Mouse (Mus musculus) bone marrow, adult 2 months (tissue): ENCODE measurements around the gene Prox1. TPM values are rescaled to one million over a fixed set of nuclear protein-coding genes. Genes with fewer than 3 reads are reported as not detected.

Experiments used
- H3K27ac ChIP-seq: fragments of 200-500 bp; 2 replicates; pipeline ENCODE4 v1.5.1; 2012; ENCODE audit warnings: low read depth, mild to moderate bottlenecking, control low read depth, inconsistent platforms, low read length; ENCODE audit not compliant: control insufficient read depth, poor library complexity, insufficient read depth
- H3K4me1 ChIP-seq: fragments of 200-500 bp; 2 replicates; pipeline ENCODE4 v1.6.1; 2011; ENCODE audit warnings: low read length; ENCODE audit not compliant: control insufficient read depth, insufficient read depth
- H3K4me3 ChIP-seq: fragments of 200-500 bp; replicated peaks from 2 replicates; pipeline ENCODE3; 2011; ENCODE audit warnings: mild to moderate bottlenecking, low read depth, low read length, control low read depth; ENCODE audit not compliant: control insufficient read depth
- CTCF ChIP-seq: fragments of 200-500 bp; IDR thresholded peaks from 2 replicates; pipeline ENCODE4 v1.5.1; 2011; ENCODE audit warnings: low read length, control low read depth; ENCODE audit not compliant: control insufficient read depth, insufficient read depth
- POLR2A ChIP-seq: fragments of 200-500 bp; IDR thresholded peaks from 2 replicates; pipeline ENCODE4 v1.6.1; 2011; ENCODE audit warnings: low read depth, mild to moderate bottlenecking, control low read depth, low read length, borderline replicate concordance; ENCODE audit not compliant: control insufficient read depth
- WGBS: fragments of 180-500 bp; shearing (Covaris S2); methylation state at CpG from one replicate; pipeline ENCODE4 v1.1.7; 2018; 5-methylcytosine and 5-hydroxymethylcytosine counted together
- polyA plus RNA-seq: library from polyadenylated mRNA; stranded (reverse); fragments of >200 nt; gene quantifications from 2 replicates; pipeline ENCODE4 v1.2.4, GENCODE M21; 2011; ENCODE audit warnings: low replicate concordance; ENCODE audit not compliant: missing spikeins, insufficient read depth, insufficient read length

Gene Prox1
- polyA plus RNA-seq: 0.16 TPM in 1 of 2 replicates, not detected in the other

- Histone ChIP-seq H3K27ac (no peak within 1 kb of the TSS), H3K4me1 (no peaks in the 10 kb centered on the region), H3K4me3 (no peak within 1 kb of the TSS)
- TF ChIP-seq POLR2A (no peak), CTCF (no peak)
- WGBS: 1% methylated on average over 60 of the region's 62 CpGs
Measured at GRCm38 (mm10) chr1:190169911-190170818, at the start of gene Prox1. Gene Prox1 (minus strand): TSS chr1:190170714.

GRCm38 (mm10) chr1:190216621-190217020 is 46.1 kb upstream of the Prox1 start:
- WGBS: 81% methylated on average over 15 of the region's 15 CpGs
- no peak overlapping the region for H3K4me3 ChIP-seq
- H3K4me1 ChIP-seq: no peaks in the 10 kb centered on the region
- TF ChIP-seq POLR2A (no peak), CTCF (no peak)
- no peak overlapping the region for H3K27ac ChIP-seq

- Histone ChIP-seq H3K4me3 (no peak overlapping the region), H3K27ac (no peak overlapping the region), H3K4me1 (no peaks in the 10 kb centered on the region)
- 36% methylated on average over 7 of the region's 7 CpGs for WGBS
- TF ChIP-seq POLR2A (no peak), CTCF (no peak)
Measured at GRCm38 (mm10) chr1:190214626-190215025, 44.1 kb upstream of the Prox1 start.

GRCm38 (mm10) chr1:190213175-190213574 is 42.7 kb upstream of the Prox1 start:
- no peak overlapping the region for H3K27ac ChIP-seq
- 84% methylated on average over 6 of the region's 6 CpGs for WGBS
- no peaks in the 10 kb centered on the region for H3K4me1 ChIP-seq
- H3K4me3 ChIP-seq: no peak overlapping the region
- TF ChIP-seq POLR2A: no peak
- TF ChIP-seq CTCF: no peak

- H3K27ac ChIP-seq: no peak overlapping the region
- H3K4me3 ChIP-seq: no peak overlapping the region
- no peak for TF ChIP-seq POLR2A
- no peak for TF ChIP-seq CTCF
- WGBS: 82% methylated on average over 8 of the region's 8 CpGs
- H3K4me1 ChIP-seq: no peaks in the 10 kb centered on the region
Measured at GRCm38 (mm10) chr1:190207246-190207645, 36.7 kb upstream of the Prox1 start.

- H3K4me3 ChIP-seq: no peak overlapping the region
- H3K4me1 ChIP-seq: no peaks in the 10 kb centered on the region
- TF ChIP-seq POLR2A: no peak
- no peak for TF ChIP-seq CTCF
- 81% methylated on average over 2 of the region's 2 CpGs for WGBS
- H3K27ac ChIP-seq: no peak overlapping the region
Measured at GRCm38 (mm10) chr1:190205691-190206090, 35.2 kb upstream of the Prox1 start.

GRCm38 (mm10) chr1:190204378-190205070 is 34.0 kb upstream of the Prox1 start:
- H3K4me1 ChIP-seq: no peaks in the 10 kb centered on the region
- no peak overlapping the region for H3K27ac ChIP-seq
- TF ChIP-seq POLR2A: no peak
- no peak for TF ChIP-seq CTCF
- 71% methylated on average over 10 of the region's 10 CpGs for WGBS
- H3K4me3 ChIP-seq: no peak overlapping the region

- TF ChIP-seq POLR2A: no peak
- TF ChIP-seq CTCF: no peak
- Histone ChIP-seq H3K4me3 (no peak overlapping the region), H3K4me1 (no peaks in the 10 kb centered on the region), H3K27ac (no peak overlapping the region)
- WGBS: 81% methylated on average over 6 of the region's 6 CpGs
Measured at GRCm38 (mm10) chr1:190201696-190202095, 31.2 kb upstream of the Prox1 start.
